Mouse (Mus musculus): ENCODE measurements around the gene Tarsl2. TPM values are rescaled to one million over a fixed set of nuclear protein-coding genes. Genes with fewer than 3 reads are reported as not detected.

Gene Tarsl2
- 10 to 100 TPM in 1 of 2 experiments, 1 to 10 TPM in 1; 5.1 to 12.4 TPM for polyA plus RNA-seq (2017; shearing (Covaris generic))

GRCm38 (mm10) chr7:65644643-65645351, at the start of gene Tarsl2:
TSS of gene Tarsl2 (plus strand) at chr7:65644898.

DNA sequence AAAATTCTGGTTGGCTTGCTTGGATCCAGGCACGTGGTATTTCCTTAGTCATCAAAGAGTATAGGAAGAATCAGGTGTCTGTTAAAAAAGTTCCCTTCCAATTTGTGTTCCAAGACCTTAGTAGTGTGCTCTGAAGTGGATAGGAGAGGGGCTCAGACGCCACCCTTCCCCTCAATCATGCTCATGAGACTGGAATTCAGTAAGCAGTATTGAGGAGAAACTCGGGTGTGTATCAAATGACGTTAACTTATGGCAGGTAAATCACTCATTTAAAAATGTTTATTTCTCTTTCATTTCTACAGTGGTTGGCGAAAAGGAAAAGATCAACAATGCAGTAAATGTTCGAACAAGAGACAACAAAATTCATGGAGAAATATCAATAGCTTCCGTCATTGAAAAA, 46.2 kb downstream of the Tarsl2 start, which contains the start of gene Tm2d3:
Gene Tm2d3, plus strand, starts transcription at position 301 of the 400 bp plus-strand sequence.

Other genes with a start within 250 kb of the Tarsl2 start
- gene Tjp1, start 117.1 kb upstream of the Tarsl2 start, polyA plus RNA-seq (2017; shearing (Covaris generic)) = under 1 TPM; 0.31 to 0.40 TPM
- 100 to 1,000 TPM in 1 of 2 experiments, 10 to 100 TPM in 1; 90.1 to 105 TPM for gene Tm2d3, start 46.3 kb downstream of the Tarsl2 start, polyA plus RNA-seq (2017; shearing (Covaris generic))
- under 1 TPM in 1 of 2 experiments, not detected in 1; 0.43 TPM for gene Pcsk6, start 216.8 kb downstream of the Tarsl2 start, polyA plus RNA-seq (2017; shearing (Covaris generic))